Mouse (Mus musculus): ENCODE measurements around the gene Cdk5rap2. TPM values are rescaled to one million over a fixed set of nuclear protein-coding genes. Genes with fewer than 3 reads are reported as not detected.

Cdk5rap2 gene
- total RNA-seq, 1 experiment from 2014 or later, result 27.7 TPM

DNA sequence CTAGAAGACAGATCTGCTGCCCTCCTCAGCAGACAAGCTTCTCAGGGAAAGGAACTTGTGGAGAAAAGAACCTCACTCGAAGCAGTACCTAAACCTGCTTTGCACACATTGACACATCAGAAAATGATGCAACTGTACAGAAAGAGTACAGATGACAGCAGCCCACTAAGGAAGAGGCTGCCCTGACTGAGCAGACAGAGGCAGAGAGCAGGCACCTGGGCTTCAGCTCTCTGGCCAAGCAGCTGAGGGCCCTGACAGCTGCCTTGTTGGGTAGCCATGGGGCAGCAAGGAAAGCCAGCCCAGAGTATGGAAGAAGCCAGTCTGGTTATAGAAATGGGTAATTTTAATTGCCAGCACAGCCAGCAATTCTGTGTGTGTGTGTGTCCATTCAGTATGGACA lies 188.9 kb downstream of the Cdk5rap2 start:
- no peak for ATAC-seq (ENCODE audit: extremely low read depth, insufficient number of reproducible peaks, low FRiP score, poor library complexity, severe bottlenecking)

- ATAC-seq (ENCODE audit: extremely low read depth, insufficient number of reproducible peaks, low FRiP score, poor library complexity, severe bottlenecking), result no peak
These were observed 189.7 kb downstream of the Cdk5rap2 start for GRCm38 (mm10) chr4:70220277-70221180.

GRCm38 (mm10) chr4:70219776-70220175 lies 190.5 kb downstream of the Cdk5rap2 start:
- ATAC-seq (ENCODE audit: extremely low read depth, insufficient number of reproducible peaks, low FRiP score, poor library complexity, severe bottlenecking), result no peak

DNA sequence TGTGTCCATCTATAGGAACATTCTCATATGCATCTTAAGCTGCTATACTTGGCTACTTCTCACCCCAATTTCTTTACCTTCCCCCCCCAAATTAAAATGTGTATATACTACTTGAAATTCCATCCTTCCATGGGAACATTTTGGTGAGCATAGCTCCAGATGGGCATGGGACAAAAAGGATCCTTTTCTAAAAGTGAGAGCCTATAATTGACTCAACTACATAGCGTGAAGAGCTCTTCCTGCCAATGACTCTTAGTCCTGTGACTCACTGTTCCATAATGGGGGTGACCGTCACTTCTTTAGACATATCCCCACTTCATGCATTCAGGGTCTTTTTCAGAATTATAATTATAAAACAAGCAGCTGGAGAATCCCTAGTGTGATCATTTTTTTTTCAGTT lies 224.3 kb downstream of the Cdk5rap2 start:
- ATAC-seq (ENCODE audit: extremely low read depth, insufficient number of reproducible peaks, low FRiP score, poor library complexity, severe bottlenecking), result no peak

Other genes with a start within 250 kb of the Cdk5rap2 start
- gene Megf9, start 124.6 kb upstream of the Cdk5rap2 start, total RNA-seq (2017), result 12.7 and 13.0 TPM in 2 replicates

Measured in neutrophil, adult 5-6 weeks (primary cell).